Mouse (Mus musculus) spleen, postnatal 36 days (tissue): Measurements from ENCODE around the gene Man1c1.

Experiments
- DNase-seq, 2 experiments: peaks; one replicate each; pipeline ENCODE4 v3.0.0; 2022; ENCODE audit warnings: low spot score in 2 of 2, mixed read lengths in 1 of 2

Gene Man1c1

DNA sequence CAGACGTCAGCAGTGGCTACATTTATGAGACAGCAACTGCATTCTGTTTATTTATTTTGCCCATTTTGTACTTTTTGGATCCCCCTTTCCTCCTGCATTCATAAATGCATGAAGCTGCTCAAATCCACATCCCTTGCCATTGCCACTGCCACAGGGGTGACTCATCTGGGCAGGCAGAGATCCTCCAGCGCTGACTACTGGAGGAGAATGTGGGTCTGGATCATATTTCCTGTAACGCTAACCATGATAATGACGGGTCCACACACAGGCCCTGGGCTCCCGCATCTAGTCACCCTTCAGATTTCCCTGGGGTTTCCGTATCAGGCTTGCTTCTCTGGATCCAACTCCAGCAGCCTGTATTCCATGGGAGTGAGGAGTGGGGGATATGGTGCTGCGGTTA, 64.8 kb downstream of the Man1c1 start:
- no peak for DNase-seq

DNA sequence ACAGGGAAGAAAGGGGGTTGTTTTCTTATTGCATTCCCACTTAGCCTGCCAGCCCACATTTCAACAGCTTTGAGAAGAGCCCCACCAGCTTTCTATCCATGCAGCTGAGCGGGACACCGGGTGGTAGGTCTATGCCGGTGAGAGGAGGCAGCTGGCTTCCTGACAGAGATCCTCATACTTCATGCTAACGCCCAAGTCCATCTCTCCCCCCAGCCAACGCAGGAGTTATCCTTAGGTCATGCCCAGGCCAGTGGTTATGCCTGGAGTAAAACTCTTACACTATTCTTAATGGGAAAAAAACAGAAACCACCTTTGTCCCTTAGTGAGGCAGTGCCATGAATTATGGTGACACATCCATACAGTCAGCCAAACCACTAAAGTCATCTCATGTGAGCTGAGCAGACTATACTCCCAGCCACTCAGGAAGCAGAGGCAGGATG, 66.0 kb downstream of the Man1c1 start:
- no peak for DNase-seq

DNA sequence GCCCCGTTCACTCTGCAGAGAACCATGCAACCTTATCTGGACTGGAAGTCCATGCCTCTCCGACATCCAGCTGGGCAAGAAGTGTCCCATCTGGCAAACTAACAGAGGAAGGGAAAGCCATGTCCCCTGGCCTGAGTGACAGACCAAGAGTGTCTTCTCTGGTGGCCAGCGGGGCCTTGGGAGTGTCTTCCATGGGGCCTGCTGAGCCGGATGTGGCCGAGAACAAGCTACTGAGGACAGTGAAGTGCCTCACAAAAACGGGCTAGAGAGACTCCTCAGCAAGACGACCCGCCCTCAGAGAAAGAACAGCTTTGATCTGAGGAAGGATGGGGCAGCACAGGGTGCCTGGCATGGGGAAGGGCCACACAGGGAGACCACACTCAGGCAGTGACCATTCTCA, 67.7 kb downstream of the Man1c1 start:
- no peak for DNase-seq

- no peak for DNase-seq
Observed at GRCm38 (mm10) chr4:134634001-134634400, 70.1 kb downstream of the Man1c1 start.

- peak; percentile 22 to 37 for DNase-seq
Observed at GRCm38 (mm10) chr4:134632131-134632711, 71.9 kb downstream of the Man1c1 start.

DNA sequence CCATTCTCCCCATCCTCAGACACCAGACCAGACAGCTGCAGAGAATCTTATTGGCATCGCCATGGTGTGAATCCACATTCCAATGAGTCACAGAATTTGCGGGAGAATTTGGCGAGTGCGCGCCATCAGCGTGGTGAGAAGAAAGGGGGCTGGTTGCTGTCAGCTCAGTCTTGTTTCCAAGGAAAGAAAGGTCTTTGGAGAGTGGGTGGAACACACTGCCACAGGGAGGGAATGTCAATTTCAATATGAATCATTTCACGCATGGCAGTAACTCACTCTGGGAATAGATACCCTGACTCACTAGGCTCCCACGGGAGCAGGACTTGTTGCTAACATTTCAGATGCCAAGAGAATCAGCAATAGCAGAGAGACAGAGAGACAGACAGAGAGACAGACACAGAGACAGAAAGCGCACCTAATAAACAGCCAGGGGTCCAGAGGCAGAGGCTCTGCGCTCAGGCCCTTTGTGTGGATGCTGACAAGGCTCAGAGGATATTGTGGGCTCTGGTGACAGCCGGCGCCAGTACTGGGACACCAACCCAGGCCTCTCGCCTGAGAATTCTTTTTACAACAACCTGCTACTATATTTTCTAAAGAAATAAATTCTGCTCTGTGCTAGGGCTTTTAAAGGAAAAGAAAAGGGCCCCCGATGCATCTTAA, 72.5 kb downstream of the Man1c1 start:
- DNase-seq: no peak

DNA sequence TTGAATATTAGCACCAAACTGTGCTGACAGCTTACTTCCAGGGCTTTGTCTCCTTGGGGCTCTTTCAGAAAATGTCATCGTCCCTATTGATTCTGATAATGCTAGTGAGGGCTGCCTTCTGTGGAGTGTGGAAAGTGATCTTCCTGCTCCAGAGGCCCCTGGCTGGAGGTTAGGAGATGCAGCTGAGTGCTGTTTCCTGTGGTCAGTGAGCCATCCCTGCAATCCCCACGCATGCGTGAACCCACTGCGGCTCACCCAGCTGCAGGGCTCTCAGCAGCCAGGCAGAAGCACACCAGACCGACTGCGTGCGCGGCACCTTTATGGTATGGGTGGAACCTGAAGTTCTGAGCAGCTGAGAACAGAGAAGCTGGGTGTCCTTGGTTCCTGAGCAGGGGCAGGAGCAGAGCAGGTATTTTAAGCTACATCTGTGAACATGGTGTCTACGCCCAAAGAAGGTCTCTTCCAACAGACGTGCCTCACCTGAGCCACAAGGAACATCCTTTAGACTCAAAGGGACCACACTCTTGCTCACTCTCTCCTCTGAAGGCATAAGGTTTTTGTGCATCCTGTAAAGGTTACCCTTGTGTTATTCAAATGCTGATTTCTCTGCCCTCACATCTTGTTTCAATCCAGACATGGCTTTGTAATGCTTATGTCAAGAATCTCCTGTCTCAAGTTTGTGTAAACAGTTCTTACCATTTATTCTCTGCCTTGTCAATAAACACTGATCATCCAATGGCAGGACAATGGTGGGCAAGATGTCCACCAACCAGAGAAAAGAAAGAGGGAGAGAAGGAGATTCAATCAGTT, 75.3 kb downstream of the Man1c1 start:
- peak in 1 of 2 experiments; percentile 26 for DNase-seq

DNA sequence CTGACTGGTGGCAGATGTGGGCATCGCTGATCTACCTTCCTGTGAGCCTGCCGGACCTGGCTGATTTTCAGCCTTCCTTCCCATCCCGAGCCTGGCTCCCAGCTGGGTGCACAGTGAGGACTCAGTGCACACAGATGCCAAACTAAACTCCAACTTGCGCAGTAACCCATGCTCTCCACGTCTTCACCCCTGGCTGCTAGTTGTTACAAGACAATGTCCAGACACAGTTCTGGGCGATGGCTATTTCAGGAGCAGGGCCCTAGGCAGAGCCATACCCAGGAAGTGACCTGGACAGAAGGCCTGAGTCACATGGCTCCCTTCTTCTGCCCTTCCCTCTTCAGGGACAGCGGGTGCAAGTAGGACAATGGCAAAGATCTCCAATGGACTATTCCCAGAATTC, 76.0 kb downstream of the Man1c1 start:
- DNase-seq: no peak

- no peak for DNase-seq
Observed at GRCm38 (mm10) chr4:134626883-134627282, 77.2 kb downstream of the Man1c1 start.

DNA sequence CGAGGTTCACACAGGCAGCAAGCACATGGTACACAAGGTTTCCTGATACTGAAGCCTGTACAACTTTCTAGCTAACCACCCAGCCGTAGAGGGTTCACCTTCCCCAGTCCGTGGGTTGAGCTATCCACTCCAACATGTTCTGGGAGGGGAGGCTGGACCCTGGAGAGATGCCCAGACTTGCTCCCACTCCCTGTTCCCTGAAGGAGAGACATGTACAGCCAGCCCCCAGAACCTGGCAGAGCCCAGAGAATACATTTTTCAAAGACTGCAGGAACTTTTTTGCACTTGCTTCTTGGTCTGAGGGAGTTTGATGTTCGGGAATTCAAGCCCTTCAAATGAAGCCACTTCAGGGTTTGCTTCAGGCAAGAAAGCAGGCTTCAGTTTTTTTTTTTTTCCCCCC, 77.7 kb downstream of the Man1c1 start:
- DNase-seq: no peak

GRCm38 (mm10) chr4:134624109-134624862, 79.8 kb downstream of the Man1c1 start:
- no peak for DNase-seq

DNA sequence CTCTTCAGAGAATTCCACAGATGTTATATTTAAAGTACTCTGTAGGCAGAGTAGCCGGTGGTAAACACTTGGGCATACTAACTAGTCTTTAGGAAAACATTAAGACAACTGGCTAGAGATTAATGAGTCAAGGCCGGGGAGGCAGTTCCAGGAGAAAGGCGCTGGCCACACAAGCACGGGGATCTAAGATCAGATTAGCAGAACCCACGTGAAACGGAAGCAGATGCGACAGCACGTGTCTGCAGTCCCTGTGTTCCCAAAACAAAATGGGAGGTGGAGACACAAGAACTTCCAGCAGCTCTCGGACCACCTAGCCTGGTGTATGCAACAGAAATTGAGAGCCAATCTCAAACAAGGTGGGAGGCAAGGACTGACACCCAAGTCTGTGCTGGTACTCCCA, 82.4 kb downstream of the Man1c1 start:
- DNase-seq: no peak

- DNase-seq: no peak
Observed at GRCm38 (mm10) chr4:134620246-134620645, 83.8 kb downstream of the Man1c1 start.

DNA sequence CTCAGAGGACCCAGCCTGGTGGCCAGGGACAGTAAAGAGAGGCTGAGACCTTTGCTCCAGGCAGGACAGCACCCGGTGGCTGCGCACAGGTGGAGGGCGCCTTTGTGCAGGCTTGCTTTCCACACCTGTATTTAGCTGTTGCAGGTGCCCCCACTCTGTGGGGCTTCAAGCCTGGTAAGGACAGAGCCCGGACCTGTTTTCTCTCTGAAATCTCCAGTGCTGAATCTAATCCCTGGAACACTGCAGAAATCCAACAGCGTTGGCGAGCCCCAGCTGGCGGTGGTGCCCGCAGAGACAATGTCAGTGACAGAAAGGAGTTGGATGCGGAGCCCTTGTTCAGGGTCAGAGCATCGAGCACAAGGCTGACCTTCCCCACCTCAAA, 84.6 kb downstream of the Man1c1 start:
- DNase-seq: no peak

- DNase-seq: peak; percentile 56 to 69
Observed at GRCm38 (mm10) chr4:134618810-134619488, 85.1 kb downstream of the Man1c1 start.

DNA sequence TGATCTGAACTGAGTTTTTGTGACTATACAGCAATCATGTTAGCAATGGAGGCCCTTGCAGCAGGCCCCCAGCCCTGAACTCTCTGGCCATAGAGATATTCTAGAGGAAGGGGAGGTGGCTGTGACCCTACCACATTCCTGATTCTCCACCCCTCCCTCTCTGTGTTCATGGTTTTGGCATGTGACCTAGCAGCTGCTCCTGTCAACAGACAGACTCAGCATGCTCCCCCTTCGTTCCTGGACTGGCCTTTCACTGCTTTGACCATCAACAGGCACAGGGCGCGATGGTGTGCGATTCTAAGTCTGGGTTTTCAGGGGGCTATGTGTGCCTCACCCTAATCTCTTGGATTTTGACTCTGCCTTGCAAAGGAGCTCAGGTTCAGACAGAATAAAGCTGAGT, 86.3 kb downstream of the Man1c1 start:
- DNase-seq: no peak

DNA sequence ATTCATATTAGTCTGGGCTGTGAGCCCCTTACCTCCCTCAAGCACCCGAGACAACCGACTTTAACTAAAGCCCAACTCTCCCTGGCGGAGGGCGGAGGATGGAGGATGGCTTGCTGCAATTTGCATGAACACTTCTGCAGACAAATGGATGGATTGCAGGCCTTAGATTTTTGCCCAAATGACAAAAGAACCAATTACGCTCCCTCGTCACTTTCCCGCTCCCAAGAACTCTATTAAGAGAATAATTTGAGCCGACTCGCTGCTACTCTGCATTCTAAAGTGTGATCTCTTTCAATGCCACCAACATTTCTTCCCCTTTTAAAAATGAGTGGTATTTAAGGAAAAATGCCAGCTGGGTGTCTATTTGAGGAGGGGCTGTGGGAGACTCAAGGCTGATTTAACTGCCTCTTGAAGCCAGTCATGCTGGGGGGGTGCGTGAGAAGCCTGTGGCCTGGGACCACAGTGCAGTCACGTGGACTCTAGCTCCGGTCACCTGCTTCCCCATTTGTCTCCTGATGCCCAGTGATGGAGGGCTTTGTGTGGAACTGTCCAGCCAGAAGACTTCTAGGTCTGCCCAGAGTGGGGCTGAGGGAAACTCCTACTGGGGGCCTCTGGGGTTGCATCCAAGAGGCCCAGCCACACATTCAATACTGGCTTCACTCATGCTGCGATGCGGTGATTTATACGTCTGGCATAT, 88.0 kb downstream of the Man1c1 start:
- DNase-seq: no peak

- no peak for DNase-seq
Observed at GRCm38 (mm10) chr4:134612070-134612667, 91.9 kb downstream of the Man1c1 start.

- DNase-seq: no peak
Observed at GRCm38 (mm10) chr4:134610616-134611015, 93.5 kb downstream of the Man1c1 start.

- no peak for DNase-seq
Observed at GRCm38 (mm10) chr4:134607679-134608078, 96.4 kb downstream of the Man1c1 start.

GRCm38 (mm10) chr4:134606054-134606453, 98.0 kb downstream of the Man1c1 start:
- no peak for DNase-seq
